Mouse (Mus musculus) layer of hippocampus, postnatal 10 days (tissue): ENCODE results near the gene Timm50. TPM values are rescaled to one million over a fixed set of nuclear protein-coding genes. Genes with fewer than 3 reads are reported as not detected.

Experiments
- DNase-seq, 2 experiments: peaks; one replicate each; pipeline ENCODE4 v3.0.0; 2021; ENCODE audit warnings: low spot score in 2 of 2
- total RNA-seq, 2 experiments: library from RNA; stranded (reverse); gene quantifications; 2 replicates each; pipeline ENCODE4 v1.2.3; 2021

Timm50 gene
- total RNA-seq, 2 experiments from 2014 or later: 49.2 to 49.6 TPM

- DNase-seq: no peak
These were observed 40.1 kb downstream of the Timm50 start for GRCm38 (mm10) chr7:28271761-28272160.

- DNase-seq: no peak
These were observed 42.5 kb downstream of the Timm50 start for GRCm38 (mm10) chr7:28269355-28269754.

- no peak for DNase-seq
These were observed 43.3 kb downstream of the Timm50 start for GRCm38 (mm10) chr7:28268576-28268975.

GRCm38 (mm10) chr7:28268042-28268531, 43.8 kb downstream of the Timm50 start:
- DNase-seq: peak; percentile 62 to 68

- DNase-seq: peak; percentile 85 to 92
These were observed 44.5 kb downstream of the Timm50 start, which contains the start of gene Eid2 for GRCm38 (mm10) chr7:28267129-28268041. Gene Eid2 (plus strand): TSS chr7:28267881.

- DNase-seq: no peak
These were observed 46.5 kb downstream of the Timm50 start for GRCm38 (mm10) chr7:28265391-28265790.

GRCm38 (mm10) chr7:28263786-28264185, 48.1 kb downstream of the Timm50 start:
- DNase-seq: peak; percentile 60 to 65

GRCm38 (mm10) chr7:28262861-28263260, 49.0 kb downstream of the Timm50 start:
- DNase-seq: no peak

Other genes starting within 250 kb of the Timm50 start
- gene Fcgbp, start 240.8 kb downstream of the Timm50 start, total RNA-seq: 1 to 10 TPM in 1 of 2 experiments, under 1 TPM in 1; 0.89 to 1.7 TPM
- gene 9530053A07Rik, start 182.6 kb downstream of the Timm50 start, total RNA-seq: under 1 TPM; 0.04 to 0.09 TPM
- 10 to 100 TPM; 69.3 to 77.2 TPM for gene Fbl, start 142.4 kb downstream of the Timm50 start, total RNA-seq
- gene Dyrk1b, start 132.6 kb downstream of the Timm50 start, total RNA-seq: 10 to 100 TPM; 31.6 to 35.6 TPM
- 10 to 100 TPM; 67.3 to 68.9 TPM for gene Eid2, start 44.2 kb downstream of the Timm50 start, total RNA-seq
- gene Eid2b, start 34.3 kb downstream of the Timm50 start, total RNA-seq: 10 to 100 TPM; 41.8 to 43.2 TPM
- gene Selenov, start 20.9 kb downstream of the Timm50 start, total RNA-seq: 1 to 10 TPM; 1.4 to 4.2 TPM
- gene Dll3, start 9.8 kb downstream of the Timm50 start, total RNA-seq: 1 to 10 TPM; 6.5 to 8.9 TPM
- gene Supt5, start 26.7 kb upstream of the Timm50 start, total RNA-seq: 100 to 1,000 TPM; 105 to 109 TPM
- gene Rps16, start 38.6 kb upstream of the Timm50 start, total RNA-seq: 100 to 1,000 TPM; 563 to 624 TPM
- 10 to 100 TPM; 13.5 to 13.6 TPM for gene Plekhg2, start 60.5 kb upstream of the Timm50 start, total RNA-seq
- gene Zfp36, start 68.2 kb upstream of the Timm50 start, total RNA-seq: 1 to 10 TPM; 3.4 to 3.9 TPM
- gene Med29, start 80.6 kb upstream of the Timm50 start, total RNA-seq: 10 to 100 TPM; 20.5 to 20.9 TPM
- gene Paf1, start 80.9 kb upstream of the Timm50 start, total RNA-seq: 10 to 100 TPM; 73.3 to 93.0 TPM
- gene Gmfg, start 125.4 kb upstream of the Timm50 start, total RNA-seq: 1 to 10 TPM; 4.2 to 4.3 TPM
- 10 to 100 TPM; 91.8 to 96.1 TPM for gene Lrfn1, start 139.9 kb upstream of the Timm50 start, total RNA-seq
- gene Ifnl2, start 198.4 kb upstream of the Timm50 start, total RNA-seq: not detected
- not detected for gene Ifnl3, start 210.8 kb upstream of the Timm50 start, total RNA-seq
- gene Sycn, start 228.8 kb upstream of the Timm50 start, total RNA-seq: not detected
- under 1 TPM; 0.42 to 0.46 TPM for gene Nccrp1, start 235.2 kb upstream of the Timm50 start, total RNA-seq